Mouse (Mus musculus) kidney, adult 9 months (tissue): ENCODE measurements around the gene Mob2.

Experiments used
- DNase-seq: peaks from one replicate; pipeline ENCODE4 v3.0.0; 2022

Gene Mob2

GRCm38 (mm10) chr7:142060931-142061565, at the start of gene Mob2:
Gene Mob2, minus strand, starts transcription at chr7:142061065.
- peak; percentile 90 for DNase-seq

- DNase-seq = no peak
Measured at GRCm38 (mm10) chr7:142104747-142105146, 43.9 kb upstream of the Mob2 start.

GRCm38 (mm10) chr7:142097776-142098175, 36.9 kb upstream of the Mob2 start:
- peak; percentile 85 for DNase-seq

- no peak for DNase-seq
Measured at GRCm38 (mm10) chr7:142096701-142097100, 35.8 kb upstream of the Mob2 start.

- DNase-seq = peak; percentile 78
Measured at GRCm38 (mm10) chr7:142095183-142095931, 34.5 kb upstream of the Mob2 start, which contains the start of gene Dusp8. Gene Dusp8, minus strand, starts transcription at chr7:142095843.

- DNase-seq = no peak
Measured at GRCm38 (mm10) chr7:142094301-142095143, 33.7 kb upstream of the Mob2 start.

GRCm38 (mm10) chr7:142093696-142094240, 32.9 kb upstream of the Mob2 start:
- DNase-seq = no peak

- no peak for DNase-seq
Measured at GRCm38 (mm10) chr7:142092991-142093390, 32.1 kb upstream of the Mob2 start.

- DNase-seq = no peak
Measured at GRCm38 (mm10) chr7:142091848-142092247, 31.0 kb upstream of the Mob2 start.

- DNase-seq = no peak
Measured at GRCm38 (mm10) chr7:142089648-142090447, 29.0 kb upstream of the Mob2 start.

GRCm38 (mm10) chr7:142088886-142089285, 28.0 kb upstream of the Mob2 start:
- DNase-seq = no peak

GRCm38 (mm10) chr7:142087069-142087652, 26.3 kb upstream of the Mob2 start:
- DNase-seq = no peak

- no peak for DNase-seq
Measured at GRCm38 (mm10) chr7:142086159-142086905, 25.5 kb upstream of the Mob2 start.

- peak; percentile 69 for DNase-seq
Measured at GRCm38 (mm10) chr7:142084820-142085219, 24.0 kb upstream of the Mob2 start.

GRCm38 (mm10) chr7:142084395-142084794, 23.5 kb upstream of the Mob2 start:
- no peak for DNase-seq

- peak; percentile 44 for DNase-seq
Measured at GRCm38 (mm10) chr7:142083588-142084317, 22.9 kb upstream of the Mob2 start.

- no peak for DNase-seq
Measured at GRCm38 (mm10) chr7:142082607-142083006, 21.7 kb upstream of the Mob2 start.

GRCm38 (mm10) chr7:142082179-142082578, 21.3 kb upstream of the Mob2 start:
- DNase-seq = no peak

- DNase-seq = no peak
Measured at GRCm38 (mm10) chr7:142081736-142082135, 20.9 kb upstream of the Mob2 start.

GRCm38 (mm10) chr7:142080876-142081275, 20.0 kb upstream of the Mob2 start:
- no peak for DNase-seq
